Mouse (Mus musculus) right cerebral cortex, adult 2 months (tissue): ENCODE measurements around the gene Cerkl.

Experiments used
- DNase-seq, 2 experiments: peaks; one replicate each; pipeline ENCODE4 v3.0.0; 2021 to 2022; ENCODE audit warnings: low spot score in 2 of 2

The Cerkl gene

GRCm38 (mm10) chr2:79316182-79316880 lies 140.3 kb downstream of the Cerkl start:
- DNase-seq = no peak

GRCm38 (mm10) chr2:79315108-79315507 lies 141.5 kb downstream of the Cerkl start:
- no peak for DNase-seq

- no peak for DNase-seq
Observed at GRCm38 (mm10) chr2:79312499-79312898, 144.1 kb downstream of the Cerkl start.

- peak; percentile 47 to 63 for DNase-seq
Observed at GRCm38 (mm10) chr2:79309454-79310118, 147.0 kb downstream of the Cerkl start.

GRCm38 (mm10) chr2:79307549-79307948 lies 149.0 kb downstream of the Cerkl start:
- peak; percentile 27 to 38 for DNase-seq

- DNase-seq = no peak
Observed at GRCm38 (mm10) chr2:79302398-79302797, 154.2 kb downstream of the Cerkl start.

GRCm38 (mm10) chr2:79292431-79292830 lies 164.2 kb downstream of the Cerkl start:
- DNase-seq = peak; percentile 15 to 23

GRCm38 (mm10) chr2:79291922-79292321 lies 164.7 kb downstream of the Cerkl start:
- DNase-seq = no peak

- DNase-seq = no peak
Observed at GRCm38 (mm10) chr2:79290149-79290548, 166.4 kb downstream of the Cerkl start.

- DNase-seq = no peak
Observed at GRCm38 (mm10) chr2:79284206-79284605, 172.4 kb downstream of the Cerkl start.
